Mouse (Mus musculus) heart, embryonic 16.5 days (tissue): Measurements from ENCODE around the gene Rad51ap1. TPM values are rescaled to one million over a fixed set of nuclear protein-coding genes. Genes with fewer than 3 reads are reported as not detected.

Experiments used
- ATAC-seq: fragments of 200-750 bp; cut with Nextera tagmentation; replicated peaks from 2 replicates; pipeline ENCODE4 v1.8.0; 2017; ENCODE audit warnings: moderate number of reproducible peaks; ENCODE audit not compliant: insufficient read depth, low FRiP score; ENCODE audit errors: extremely low read depth
- H3K27ac ChIP-seq: fragments of 300-500 bp; sonication (generic); 2 replicates; pipeline ENCODE4 v1.5.1; 2014; ENCODE audit warnings: mild to moderate bottlenecking, low read length, control low read depth, moderate library complexity
- H3K27me3 ChIP-seq: fragments of 300-500 bp; sonication (generic); 2 replicates; pipeline ENCODE4 v1.6.1; 2014; ENCODE audit warnings: low read length, mixed read lengths; ENCODE audit not compliant: control insufficient read depth, insufficient read depth
- H3K36me3 ChIP-seq: fragments of 300-500 bp; sonication (generic); 2 replicates; pipeline ENCODE4 v1.6.1; 2014; ENCODE audit not compliant: control insufficient read depth, insufficient read depth
- H3K4me1 ChIP-seq: fragments of 300-500 bp; sonication (generic); 2 replicates; pipeline ENCODE4 v1.6.1; 2014; ENCODE audit warnings: low read length, mixed read lengths; ENCODE audit not compliant: control insufficient read depth, insufficient read depth
- H3K4me2 ChIP-seq: fragments of 300-500 bp; sonication (generic); 2 replicates; pipeline ENCODE4 v1.6.1; 2014; ENCODE audit warnings: low read depth, mild to moderate bottlenecking, control low read depth, low read length
- H3K4me3 ChIP-seq: fragments of 300-500 bp; sonication (generic); 2 replicates; pipeline ENCODE4 v1.5.1; 2014; ENCODE audit warnings: mild to moderate bottlenecking, control low read depth, low read length
- H3K9ac ChIP-seq: fragments of 300-500 bp; sonication (generic); 2 replicates; pipeline ENCODE4 v1.6.1; 2014; ENCODE audit warnings: low read length, control low read depth
- H3K9me3 ChIP-seq: fragments of 300-500 bp; sonication (generic); replicated peaks from 2 replicates; pipeline ENCODE4 v1.6.1; 2016; ENCODE audit warnings: low read length; ENCODE audit not compliant: control insufficient read depth
- WGBS: fragments of 180-500 bp; shearing (Covaris S2); extraction: QIAGEN DNeasy Blood & Tissue Kit; methylation state at CpG from one replicate; pipeline ENCODE4 v1.1.7; 2014; 5-methylcytosine and 5-hydroxymethylcytosine counted together
- polyA plus RNA-seq: library from polyadenylated mRNA; unstranded; fragments of >200 nt; fragmentation: Nextera tagmentation; extraction: Ambion mirVana; gene quantifications from 2 replicates; pipeline ENCODE4 v1.2.1, GENCODE M21; 2015

Rad51ap1 gene
- polyA plus RNA-seq, 1 experiment from 2014 or later: 32.8 TPM

GRCm38 (mm10) chr6:126940451-126940850 is 1.1 kb upstream of the Rad51ap1 start:
- peaks cover 14% of the 10 kb centered on the region for H3K36me3 ChIP-seq
- H3K4me3 ChIP-seq: peak overlapping the region; percentile 87
- no peak overlapping the region for H3K27ac ChIP-seq
- H3K27me3 ChIP-seq: no peaks in the 10 kb centered on the region
- H3K9me3 ChIP-seq: no peaks in the 10 kb centered on the region
- peaks cover 19% of the 10 kb centered on the region for H3K4me1 ChIP-seq
- no peak for ATAC-seq
- H3K4me2 ChIP-seq: peak overlapping the region; percentile 95
- peak overlapping the region; percentile 84 for H3K9ac ChIP-seq
- WGBS: 2% methylated on average over 5 of the region's 5 CpGs

GRCm38 (mm10) chr6:126938853-126939486 is 417 bp downstream of the Rad51ap1 start:
- Histone ChIP-seq H3K4me1 (peaks cover 19% of the 10 kb centered on the region), H3K27me3 (no peaks in the 10 kb centered on the region), H3K9me3 (no peaks in the 10 kb centered on the region), H3K9ac (peak overlapping the region; percentile 84), H3K36me3 (peaks cover 15% of the 10 kb centered on the region), H3K27ac (peak overlapping the region; percentile 42; the same call in 1 of the 2 replicates), H3K4me2 (peak overlapping the region; percentile 95), H3K4me3 (peak overlapping the region; percentile 87)
- 1% methylated on average over 31 of the region's 31 CpGs for WGBS
- no peak for ATAC-seq

- 71% methylated on average over 2 of the region's 2 CpGs for WGBS
- no peaks in the 10 kb centered on the region for H3K9me3 ChIP-seq
- H3K4me2 ChIP-seq: peak overlapping the region; percentile 95
- ATAC-seq: no peak
- H3K27ac ChIP-seq: no peak overlapping the region
- H3K4me3 ChIP-seq: peak overlapping the region; percentile 87
- H3K27me3 ChIP-seq: no peaks in the 10 kb centered on the region
- H3K9ac ChIP-seq: peak overlapping the region; percentile 84
- H3K36me3 ChIP-seq: peaks cover 17% of the 10 kb centered on the region
- peaks cover 19% of the 10 kb centered on the region for H3K4me1 ChIP-seq
Observed at GRCm38 (mm10) chr6:126938047-126938446, 1.3 kb downstream of the Rad51ap1 start.

GRCm38 (mm10) chr6:126932896-126933295 is 6.5 kb downstream of the Rad51ap1 start:
- Histone ChIP-seq H3K27me3 (no peaks in the 10 kb centered on the region), H3K9ac (no peak overlapping the region), H3K4me1 (0 out of 2 replicates have a peak, but pooled peaks cover 2% of the 10 kb centered on the region), H3K4me2 (no peak overlapping the region), H3K9me3 (no peaks in the 10 kb centered on the region), H3K4me3 (no peak overlapping the region), H3K27ac (no peak overlapping the region), H3K36me3 (peaks cover 20% of the 10 kb centered on the region)
- ATAC-seq: no peak
- 73% methylated on average over 2 of the region's 2 CpGs for WGBS

- peak within 1 kb of the TSS; percentile 63 for H3K4me2 ChIP-seq
- H3K27me3 ChIP-seq: no peaks in the 10 kb centered on the region
- H3K4me3 ChIP-seq: peak within 1 kb of the TSS; percentile 38
- no peak within 1 kb of the TSS for H3K27ac ChIP-seq
- H3K36me3 ChIP-seq: peaks cover 33% of the 10 kb centered on the region
- no peaks in the 10 kb centered on the region for H3K9me3 ChIP-seq
- 9% methylated on average over 21 of the region's 21 CpGs for WGBS
- peak within 1 kb of the TSS; percentile 62; the same call in 1 of the 2 replicates for H3K9ac ChIP-seq
- no peaks in the 10 kb centered on the region for H3K4me1 ChIP-seq
- ATAC-seq: no peak; the same call in 1 of the 2 replicates
Observed at GRCm38 (mm10) chr6:126921111-126921881, 18.1 kb downstream of the Rad51ap1 start, which contains the start of gene Dyrk4. Dyrk4 (minus strand) TSS chr6:126921839.

GRCm38 (mm10) chr6:126914928-126915327 is 24.5 kb downstream of the Rad51ap1 start:
- no peak overlapping the region for H3K4me2 ChIP-seq
- no peak overlapping the region for H3K4me3 ChIP-seq
- ATAC-seq: no peak
- no peaks in the 10 kb centered on the region for H3K9me3 ChIP-seq
- no peaks in the 10 kb centered on the region for H3K27me3 ChIP-seq
- no peak overlapping the region for H3K9ac ChIP-seq
- no peaks in the 10 kb centered on the region for H3K4me1 ChIP-seq
- H3K27ac ChIP-seq: no peak overlapping the region
- WGBS: 81% methylated on average over 5 of the region's 5 CpGs
- no peaks in the 10 kb centered on the region for H3K36me3 ChIP-seq

GRCm38 (mm10) chr6:126910727-126911126 is 28.7 kb downstream of the Rad51ap1 start:
- H3K9ac ChIP-seq: no peak overlapping the region
- ATAC-seq: no peak
- H3K9me3 ChIP-seq: no peaks in the 10 kb centered on the region
- H3K27ac ChIP-seq: no peak overlapping the region
- H3K27me3 ChIP-seq: no peaks in the 10 kb centered on the region
- no peaks in the 10 kb centered on the region for H3K4me1 ChIP-seq
- 59% methylated on average over 4 of the region's 4 CpGs for WGBS
- H3K36me3 ChIP-seq: no peaks in the 10 kb centered on the region
- H3K4me2 ChIP-seq: no peak overlapping the region
- H3K4me3 ChIP-seq: no peak overlapping the region

GRCm38 (mm10) chr6:126907876-126908275 is 31.5 kb downstream of the Rad51ap1 start:
- H3K36me3 ChIP-seq: no peaks in the 10 kb centered on the region
- 58% methylated on average over 3 of the region's 3 CpGs for WGBS
- H3K27me3 ChIP-seq: no peaks in the 10 kb centered on the region
- H3K9me3 ChIP-seq: no peaks in the 10 kb centered on the region
- H3K9ac ChIP-seq: no peak overlapping the region
- H3K4me2 ChIP-seq: no peak overlapping the region
- H3K27ac ChIP-seq: no peak overlapping the region
- no peaks in the 10 kb centered on the region for H3K4me1 ChIP-seq
- H3K4me3 ChIP-seq: no peak overlapping the region
- no peak for ATAC-seq

GRCm38 (mm10) chr6:126907378-126907777 is 32.0 kb downstream of the Rad51ap1 start:
- H3K4me2 ChIP-seq: no peak overlapping the region
- no peaks in the 10 kb centered on the region for H3K4me1 ChIP-seq
- no peaks in the 10 kb centered on the region for H3K27me3 ChIP-seq
- WGBS: 71% methylated on average over 4 of the region's 5 CpGs
- no peaks in the 10 kb centered on the region for H3K36me3 ChIP-seq
- H3K27ac ChIP-seq: no peak overlapping the region
- H3K4me3 ChIP-seq: no peak overlapping the region
- H3K9ac ChIP-seq: no peak overlapping the region
- ATAC-seq: no peak
- H3K9me3 ChIP-seq: no peaks in the 10 kb centered on the region
